Mouse (Mus musculus): Measurements from ENCODE around the gene Slc35e3.

- TF ChIP-seq EP300 (IDR thresholded peaks at IDR 0.05; ENCODE audit: low read depth), result no peak
- TF ChIP-seq CTCF (IDR thresholded peaks at IDR 0.05; ENCODE audit: low read depth), result no peak
Observed at GRCm38 (mm10) chr10:117751282-117751610, 5.1 kb upstream of the Slc35e3 start.
